Mouse (Mus musculus): ENCODE measurements around the gene Ceacam19.

The Ceacam19 gene

GRCm38 (mm10) chr7:19876781-19877425, 10.9 kb downstream of the Ceacam19 start:
- no peak for DNase-seq

- no peak for DNase-seq
Observed at GRCm38 (mm10) chr7:19875948-19876682, 11.7 kb downstream of the Ceacam19 start.

DNA sequence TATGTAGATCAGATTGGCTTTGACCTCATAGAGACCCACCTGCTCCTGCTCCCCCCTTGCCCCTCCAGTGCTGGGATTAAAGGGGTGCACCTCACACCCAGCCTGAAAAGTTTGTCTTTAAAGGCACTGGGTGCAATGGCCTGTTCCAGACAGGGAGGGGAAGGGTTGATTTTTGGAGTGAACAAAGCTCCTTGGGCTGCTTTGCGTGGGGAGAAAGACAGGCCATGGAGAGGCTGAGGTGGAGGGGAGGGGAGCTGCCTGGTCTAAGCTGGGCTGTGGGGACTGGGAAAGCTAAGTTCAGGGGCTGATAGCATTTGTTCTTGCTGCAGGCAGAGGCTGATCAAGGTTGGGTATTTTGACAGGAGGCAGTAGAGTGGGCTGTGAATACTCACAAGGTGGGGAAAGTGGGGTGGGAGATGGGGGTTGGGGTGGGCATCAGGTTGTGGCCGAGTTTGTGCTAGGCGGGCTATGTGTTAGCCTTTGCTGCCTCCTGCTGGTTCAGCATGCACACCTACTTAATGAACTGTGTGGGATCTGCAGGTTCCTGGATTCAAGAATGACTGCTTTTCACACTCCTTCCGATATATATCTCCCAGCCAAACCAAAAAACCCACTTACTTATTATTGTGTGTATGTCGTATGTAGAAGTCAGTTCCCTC, 15.7 kb downstream of the Ceacam19 start:
- no peak for DNase-seq

DNA sequence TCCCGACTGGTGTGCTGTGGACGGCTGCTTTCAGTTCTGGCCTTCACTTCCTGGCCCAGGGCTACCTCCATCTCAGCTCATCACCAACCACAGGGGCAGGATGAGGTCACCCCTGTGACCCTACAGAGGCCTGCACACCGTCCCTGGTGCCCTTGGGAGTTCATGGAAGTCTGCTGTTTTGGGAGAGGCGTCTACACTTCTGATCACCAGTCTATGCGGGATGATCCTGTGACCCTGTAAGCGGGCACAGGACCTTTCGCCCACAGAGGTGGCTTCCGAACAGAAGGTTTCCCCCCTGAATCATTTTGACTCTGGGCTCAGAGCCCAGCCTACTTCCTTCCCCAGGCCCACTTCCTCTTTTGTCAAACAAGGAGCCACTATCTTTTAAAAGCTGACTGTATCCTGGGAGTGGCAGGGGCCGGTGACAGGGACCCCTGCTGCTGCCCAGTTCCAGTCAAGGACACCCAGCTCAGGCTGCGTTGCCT, 16.6 kb downstream of the Ceacam19 start:
- DNase-seq = no peak

GRCm38 (mm10) chr7:19867751-19868399, 19.9 kb downstream of the Ceacam19 start:
- no peak for DNase-seq

DNA sequence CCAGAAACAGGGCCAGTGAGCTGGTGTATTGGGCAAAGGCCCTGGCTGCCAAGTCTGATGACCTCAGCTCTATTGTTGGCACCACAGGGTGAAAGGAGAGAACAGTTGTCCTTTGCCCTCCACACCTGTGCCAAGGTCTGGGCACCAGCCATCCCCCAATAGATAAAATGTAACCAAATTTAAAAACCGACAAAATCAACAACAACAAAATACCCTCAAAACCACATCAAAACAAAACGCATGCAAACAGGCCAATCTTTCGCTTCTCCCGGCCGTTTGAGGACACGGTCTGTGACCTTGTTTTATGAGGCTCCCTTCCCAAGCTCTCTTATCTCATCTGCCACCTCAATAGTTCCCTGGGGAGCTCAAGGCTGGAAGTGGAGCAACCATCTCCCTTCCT, 21.3 kb downstream of the Ceacam19 start:
- DNase-seq = no peak

- no peak for DNase-seq
Observed at GRCm38 (mm10) chr7:19865246-19866036, 22.3 kb downstream of the Ceacam19 start.

DNA sequence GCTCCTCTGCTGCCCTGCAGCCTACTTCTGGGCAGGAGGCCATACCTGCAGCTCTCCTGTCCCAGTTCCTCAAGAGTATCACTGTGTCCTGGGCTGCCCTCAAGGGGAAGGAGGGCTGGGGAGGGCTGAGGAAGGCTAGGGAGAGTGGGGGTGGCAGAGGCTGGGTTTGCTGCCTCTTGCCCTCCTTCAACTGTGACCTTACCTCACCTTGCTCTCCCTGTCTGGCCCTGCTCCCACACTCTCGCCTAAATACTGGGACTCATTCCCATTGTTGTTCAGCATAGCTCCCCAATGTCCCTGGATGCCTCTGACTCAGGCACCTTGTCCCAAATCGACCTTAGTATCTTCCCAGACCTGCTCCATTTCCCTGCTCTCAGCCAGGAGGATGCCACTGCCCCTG, 23.5 kb downstream of the Ceacam19 start:
- no peak for DNase-seq

GRCm38 (mm10) chr7:19861199-19861598, 26.6 kb downstream of the Ceacam19 start, which contains the start of gene Ceacam16:
Gene Ceacam16 (minus strand): TSS chr7:19861299.
- no peak for DNase-seq

GRCm38 (mm10) chr7:19859740-19860139, 28.0 kb downstream of the Ceacam19 start:
- no peak for DNase-seq

- DNase-seq = no peak
Observed at GRCm38 (mm10) chr7:19856283-19856682, 31.5 kb downstream of the Ceacam19 start.

DNA sequence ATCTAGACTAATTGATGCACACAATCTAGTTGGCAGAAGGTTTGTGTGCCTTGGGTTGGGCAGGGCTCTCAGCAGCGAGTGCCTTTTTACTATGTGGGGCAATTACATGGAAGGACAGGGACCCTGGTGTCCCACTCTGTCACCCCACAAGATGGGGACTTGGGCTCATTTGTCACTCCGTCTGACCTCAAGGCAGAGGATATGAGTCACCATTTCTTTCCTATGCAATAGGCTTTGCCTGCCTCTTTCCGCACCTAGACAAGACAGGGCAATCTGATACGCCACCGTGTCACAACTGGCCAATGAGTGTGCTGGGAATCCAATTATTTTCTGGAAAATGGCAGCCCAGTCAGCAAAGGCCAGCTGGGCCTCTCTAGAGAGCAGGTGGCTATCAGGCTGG, 32.1 kb downstream of the Ceacam19 start:
- no peak for DNase-seq

DNA sequence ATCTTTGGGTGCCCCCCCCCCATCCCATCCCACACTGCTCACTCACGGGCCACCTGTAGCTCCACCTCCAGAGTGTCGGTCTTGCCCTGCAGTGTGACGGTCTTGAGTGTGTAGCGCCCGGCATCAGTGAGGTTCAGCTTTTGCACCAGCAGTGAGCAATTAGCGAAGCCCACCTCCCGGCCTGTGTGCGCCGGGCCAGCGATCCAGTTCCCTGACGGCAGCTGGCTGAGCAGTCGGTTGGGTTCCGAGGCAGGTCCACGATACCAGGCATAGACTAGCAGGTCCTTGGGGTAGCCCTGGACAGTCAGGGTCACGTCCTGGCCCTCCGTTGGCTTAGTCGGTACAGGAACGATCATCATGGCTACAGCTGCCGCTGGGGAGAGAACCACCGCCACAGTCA, 34.2 kb downstream of the Ceacam19 start:
- no peak for DNase-seq

GRCm38 (mm10) chr7:19851858-19852570, 35.8 kb downstream of the Ceacam19 start, which contains the start of gene Gm19345:
Gene Gm19345 (plus strand): TSS chr7:19852003.
- peak; percentile 54 for DNase-seq

- DNase-seq = no peak
Observed at GRCm38 (mm10) chr7:19844521-19845171, 43.1 kb downstream of the Ceacam19 start.

DNA sequence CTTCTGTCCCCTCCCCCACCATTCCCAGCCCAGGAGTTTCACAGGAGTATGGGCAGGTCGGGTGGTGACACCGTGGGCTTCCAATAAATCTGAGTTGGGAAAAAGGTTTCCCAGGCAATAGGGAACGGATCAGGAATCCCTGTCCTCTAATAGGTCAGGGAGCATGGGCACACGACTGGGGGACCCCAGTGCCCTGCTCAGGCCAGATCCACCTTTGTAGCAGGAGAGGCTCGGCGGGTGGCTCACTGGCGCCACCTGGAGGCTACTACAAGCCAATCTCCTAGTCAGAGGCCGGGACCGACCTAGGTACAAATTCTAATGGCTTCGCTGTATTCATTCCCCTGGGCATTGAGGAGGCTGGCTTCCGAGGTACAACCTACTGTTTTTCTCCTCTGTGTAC, 44.2 kb downstream of the Ceacam19 start:
- peak; percentile 43 for DNase-seq

- no peak for DNase-seq
Observed at GRCm38 (mm10) chr7:19842885-19843504, 44.8 kb downstream of the Ceacam19 start.

GRCm38 (mm10) chr7:19841686-19842413, 45.9 kb downstream of the Ceacam19 start:
- DNase-seq = no peak

- DNase-seq = no peak
Observed at GRCm38 (mm10) chr7:19840936-19841335, 46.8 kb downstream of the Ceacam19 start.

DNA sequence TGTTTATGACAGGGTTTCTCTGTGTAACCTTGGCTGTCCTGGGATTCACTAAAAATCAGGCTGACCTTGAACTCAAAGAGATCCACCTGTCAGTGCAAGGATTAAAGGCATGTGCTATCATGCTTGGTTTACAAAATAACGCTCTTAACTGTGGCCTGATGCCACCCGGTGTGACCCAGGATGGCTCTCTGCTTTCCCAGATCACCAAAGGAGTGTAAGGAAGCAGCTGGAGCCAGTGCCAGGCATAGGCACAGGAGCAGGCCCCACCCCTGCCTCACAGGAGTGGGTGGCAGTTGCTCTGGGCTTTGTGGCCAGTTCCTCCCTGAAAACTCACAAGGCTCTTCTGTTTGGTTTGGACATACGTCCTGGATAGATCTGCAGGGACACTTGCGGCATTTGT, 47.4 kb downstream of the Ceacam19 start:
- DNase-seq = no peak
